Mouse (Mus musculus) intestine, embryonic 15.5 days (tissue): ENCODE measurements around the gene Gm5458. TPM values are rescaled to one million over a fixed set of nuclear protein-coding genes. Genes with fewer than 3 reads are reported as not detected.
"Not testable (repeated sequence)": the region's sequence is repeated elsewhere in the genome, so short reads cannot be mapped to it uniquely, and the experiment has no call there.

Source experiments
- ATAC-seq: fragments of 200-750 bp; cut with Nextera tagmentation; 2 replicates; pipeline ENCODE4 v1.8.0; 2017; ENCODE audit warnings: moderate TSS enrichment, moderate library complexity
- H3K27ac ChIP-seq: fragments of 300-500 bp; sonication (generic); 2 replicates; pipeline ENCODE4 v1.5.1; 2015; ENCODE audit warnings: mild to moderate bottlenecking, inconsistent platforms
- H3K27me3 ChIP-seq: fragments of 300-500 bp; sonication (generic); replicated peaks from 2 replicates; pipeline ENCODE4 v1.6.1; 2015; ENCODE audit warnings: inconsistent platforms
- H3K36me3 ChIP-seq: fragments of 300-500 bp; sonication (generic); 2 replicates; pipeline ENCODE4 v1.6.1; 2015; ENCODE audit warnings: inconsistent platforms
- H3K4me1 ChIP-seq: fragments of 300-500 bp; sonication (generic); replicated peaks from 2 replicates; pipeline ENCODE4 v1.6.1; 2015; ENCODE audit warnings: inconsistent platforms
- H3K4me2 ChIP-seq: fragments of 300-500 bp; sonication (generic); replicated peaks from 2 replicates; pipeline ENCODE4 v1.6.1; 2015; ENCODE audit warnings: mild to moderate bottlenecking, inconsistent platforms
- H3K4me3 ChIP-seq: fragments of 300-500 bp; sonication (generic); replicated peaks from 2 replicates; pipeline ENCODE4 v1.5.1; 2015; ENCODE audit warnings: inconsistent platforms
- H3K9ac ChIP-seq: fragments of 300-500 bp; sonication (generic); 2 replicates; pipeline ENCODE4 v1.6.1; 2015; ENCODE audit warnings: inconsistent platforms
- H3K9me3 ChIP-seq: fragments of 300-500 bp; sonication (generic); 2 replicates; pipeline ENCODE4 v1.6.1; 2016; ENCODE audit warnings: inconsistent platforms
- WGBS: fragments of 180-500 bp; shearing (Covaris S2); methylation state at CpG from one replicate; pipeline ENCODE4 v1.1.7; 2015; 5-methylcytosine and 5-hydroxymethylcytosine counted together
- polyA plus RNA-seq: library from polyadenylated mRNA; unstranded; fragments of >200 nt; fragmentation: Nextera tagmentation; extraction: Ambion mirVana; gene quantifications from 2 replicates; pipeline ENCODE4 v1.2.1, GENCODE M21; 2015

The Gm5458 gene
- polyA plus RNA-seq: not detected in 2 replicates

- H3K27me3 ChIP-seq, H3K4me1 ChIP-seq, H3K9ac ChIP-seq, ATAC-seq, H3K27ac ChIP-seq, H3K36me3 ChIP-seq, H3K4me3 ChIP-seq, H3K9me3 ChIP-seq, H3K4me2 ChIP-seq: not testable (repeated sequence)
- 74% methylated on average over 2 of the region's 2 CpGs for WGBS
These were observed at the start of gene Gm5458 for GRCm38 (mm10) chr14:19602481-19602880. Gene Gm5458 (minus strand): TSS chr14:19602581.

DNA sequence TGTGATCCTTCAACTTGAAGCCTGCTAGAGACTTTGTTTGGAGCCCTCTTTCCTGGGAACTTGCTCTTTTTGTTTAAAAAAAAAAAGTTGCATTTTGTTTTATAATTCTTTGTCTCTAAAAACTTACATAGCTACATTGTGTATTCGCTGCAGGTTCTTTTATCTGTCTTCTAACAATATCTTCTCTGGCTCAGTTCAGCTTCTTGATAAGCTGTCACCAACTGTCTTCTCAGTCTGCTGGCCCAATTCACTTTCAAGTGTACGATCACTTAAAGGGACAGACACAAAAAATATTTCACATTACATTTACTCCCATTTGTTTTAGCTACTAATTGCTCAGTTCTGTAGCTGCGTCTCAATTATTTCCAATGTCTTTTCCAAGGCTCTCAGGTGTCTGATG is 43.9 kb upstream of the Gm5458 start:
- 78% methylated on average over 3 of the region's 3 CpGs for WGBS
- Histone ChIP-seq H3K9ac (no peak overlapping the region), H3K27me3 (no peaks in the 10 kb centered on the region), H3K36me3 (no peaks in the 10 kb centered on the region), H3K27ac (no peak overlapping the region), H3K4me1 (no peaks in the 10 kb centered on the region), H3K4me2 (no peak overlapping the region), H3K4me3 (no peak overlapping the region), H3K9me3 (no peaks in the 10 kb centered on the region)
- no peak for ATAC-seq

DNA sequence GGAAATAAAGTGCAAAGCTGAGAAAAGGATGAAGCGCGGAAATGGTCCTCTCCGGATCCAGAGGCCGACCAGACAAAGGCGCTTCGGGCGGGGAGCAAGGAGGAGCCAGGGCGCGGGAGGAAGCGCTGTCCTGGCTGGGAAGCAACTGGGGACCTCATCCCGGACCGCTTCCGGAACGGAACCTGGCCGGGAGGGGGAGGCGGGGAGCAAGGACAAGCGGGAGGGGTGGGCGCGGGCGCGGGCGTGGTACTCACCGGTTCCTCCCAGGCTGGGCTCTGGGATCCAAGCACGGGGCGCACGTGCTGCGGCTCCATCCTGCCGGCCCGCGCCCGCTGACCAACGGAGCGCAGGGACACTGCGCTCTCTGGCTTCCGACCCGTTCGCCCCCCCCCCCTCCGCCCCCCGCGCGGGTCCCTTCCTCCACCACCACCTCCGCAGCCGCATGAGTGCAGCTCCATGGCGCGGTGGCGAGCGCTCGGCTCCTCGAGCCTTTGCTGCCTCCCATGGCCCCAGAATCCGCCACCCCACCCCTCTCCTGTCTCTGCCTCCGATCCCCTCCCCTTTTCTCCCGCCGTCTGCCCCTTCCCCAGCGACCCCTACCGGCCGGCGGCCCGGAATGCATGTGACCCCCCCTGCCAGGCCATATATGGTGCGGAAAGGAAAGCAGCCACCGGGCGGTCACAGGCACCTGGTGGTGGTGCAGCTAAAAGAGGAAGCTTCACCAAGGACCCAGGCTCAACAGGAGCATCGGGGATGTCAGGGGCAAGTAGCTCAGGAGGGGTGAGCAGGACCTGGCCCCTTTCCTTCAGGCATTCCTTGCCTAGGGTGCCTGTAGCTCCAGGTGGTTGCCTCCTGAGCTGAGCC is 17.3 kb downstream of the Gm5458 start, which contains the start of gene Gm2237:
TSS of gene Gm2237 (minus strand) at position 332 of the 864 bp plus-strand sequence.
- 0% methylated on average over 9 of the region's 62 CpGs for WGBS
- H3K4me1 ChIP-seq, ATAC-seq, H3K9me3 ChIP-seq, H3K27me3 ChIP-seq, H3K36me3 ChIP-seq: not testable (repeated sequence)
- Histone ChIP-seq H3K9ac (peak within 1 kb of the TSS; percentile 28; the same call in 1 of the 2 replicates), H3K4me3 (peak within 1 kb of the TSS; percentile 43), H3K27ac (0 out of 2 replicates have a peak within 1 kb of the TSS, but pooled peaks have one; percentile 36), H3K4me2 (peak within 1 kb of the TSS; percentile 61)

- 72% methylated on average over 1 of the region's 3 CpGs for WGBS
- not testable (repeated sequence) for ATAC-seq, H3K9me3 ChIP-seq, H3K4me1 ChIP-seq, H3K9ac ChIP-seq, H3K36me3 ChIP-seq, H3K27ac ChIP-seq, H3K4me3 ChIP-seq, H3K27me3 ChIP-seq, H3K4me2 ChIP-seq
These were observed 52.5 kb downstream of the Gm5458 start, which contains the start of gene Gm2244 for GRCm38 (mm10) chr14:19549863-19550262. Gene Gm2244 (minus strand): TSS chr14:19549963.

Other genes with a start within 250 kb of the Gm5458 start
- gene Gm21738, start 183.7 kb downstream of the Gm5458 start, polyA plus RNA-seq: not detected in 2 replicates
- not detected in 2 replicates for gene Gm2244, start 52.6 kb downstream of the Gm5458 start, polyA plus RNA-seq
- 1.7 and 1.8 TPM in 2 replicates for gene Gm2237, start 17.4 kb downstream of the Gm5458 start, polyA plus RNA-seq
- gene Nid2, start 148.7 kb upstream of the Gm5458 start, polyA plus RNA-seq: 68.9 and 76.8 TPM in 2 replicates
- 195 and 217 TPM in 2 replicates for gene Rtraf, start 221.2 kb upstream of the Gm5458 start, polyA plus RNA-seq